Mouse (Mus musculus) liver, adult (tissue): ENCODE data around the gene Nampt.

Experiments used
- GATA4 ChIP-seq: IDR thresholded peaks from 2 replicates; pipeline ENCODE4 v1.6.1; 2014; ENCODE audit warnings: mild to moderate bottlenecking, low read length; ENCODE audit not compliant: insufficient replicate concordance

Gene Nampt

DNA sequence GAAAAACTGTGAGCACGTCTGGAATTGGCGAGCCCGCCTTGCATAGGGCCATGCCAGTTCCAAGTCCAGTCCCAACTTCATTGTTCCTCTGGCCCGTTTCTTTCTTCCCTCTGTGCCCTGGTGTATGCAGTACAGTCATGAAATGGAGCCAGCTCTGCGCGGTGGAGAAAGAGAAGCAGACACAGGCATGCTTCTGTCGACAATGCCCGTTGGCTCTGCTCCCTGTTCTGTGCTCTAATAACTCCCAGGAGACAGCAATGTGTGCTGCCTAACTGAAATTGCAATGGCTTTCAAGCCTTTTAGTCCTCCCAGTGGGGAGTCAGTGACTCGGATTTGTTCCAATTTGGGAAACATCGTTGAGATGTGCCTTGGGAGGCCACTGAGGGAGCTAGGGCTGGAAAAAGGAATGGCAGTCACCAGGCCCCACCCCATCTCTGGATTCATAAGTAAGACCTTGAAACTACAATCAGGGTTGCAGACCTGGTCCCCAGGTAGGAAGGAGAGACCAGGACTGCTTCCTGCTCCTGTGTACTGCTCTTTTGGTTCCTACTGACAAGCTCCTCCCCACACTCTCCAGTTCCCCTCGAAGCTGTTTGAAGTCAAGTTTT lies 58.7 kb downstream of the Nampt start:
- no peak for TF ChIP-seq GATA4

DNA sequence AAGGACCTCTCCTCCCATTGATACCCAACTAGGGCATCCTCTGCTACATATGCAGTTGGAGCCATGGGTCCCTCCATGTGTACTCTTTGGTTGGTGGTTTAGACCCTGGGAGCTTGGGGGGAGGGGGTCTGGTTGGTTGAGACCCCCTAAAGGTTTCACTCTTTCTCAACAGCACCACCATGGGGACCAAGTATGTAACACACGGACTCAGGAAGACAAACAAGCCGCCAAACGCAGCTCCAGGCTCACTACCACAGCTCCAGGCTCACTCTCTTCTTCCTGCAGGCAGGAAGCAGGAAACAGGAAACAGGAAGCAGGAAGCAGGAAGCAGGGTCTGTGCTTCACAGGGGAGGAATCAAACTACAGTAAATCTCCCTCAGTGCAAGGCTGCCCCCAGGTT lies 60.0 kb downstream of the Nampt start:
- no peak for TF ChIP-seq GATA4

- no peak for TF ChIP-seq GATA4
Measured at GRCm38 (mm10) chr12:32884356-32884755, 65.0 kb downstream of the Nampt start.

- no peak; the same call in 1 of the 2 replicates for TF ChIP-seq GATA4
Measured at GRCm38 (mm10) chr12:32885041-32885440, 65.7 kb downstream of the Nampt start.

DNA sequence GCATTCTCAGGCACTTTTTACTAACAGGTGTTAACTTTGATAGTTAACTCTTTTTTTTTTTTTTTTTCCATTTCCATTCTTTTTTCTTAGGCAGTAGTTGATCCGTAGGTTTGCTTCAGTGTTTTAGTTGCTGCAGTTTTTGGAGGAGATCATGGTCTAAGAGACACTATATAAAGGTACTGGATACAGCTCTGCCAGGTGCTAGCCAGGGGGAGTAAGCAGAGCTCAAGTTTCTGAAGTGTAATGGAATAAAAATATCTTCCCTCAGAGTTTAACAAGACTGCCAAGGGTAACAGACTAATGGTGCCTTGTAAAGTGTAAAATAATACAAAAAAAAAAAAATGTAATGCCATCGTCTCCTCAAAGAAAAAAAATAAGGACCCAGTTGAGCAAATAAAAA lies 67.0 kb downstream of the Nampt start:
- TF ChIP-seq GATA4: no peak

GRCm38 (mm10) chr12:32888226-32888625 lies 68.9 kb downstream of the Nampt start:
- TF ChIP-seq GATA4: no peak

- TF ChIP-seq GATA4: no peak
Measured at GRCm38 (mm10) chr12:32889846-32890245, 70.5 kb downstream of the Nampt start.

GRCm38 (mm10) chr12:32890455-32890854 lies 71.1 kb downstream of the Nampt start:
- no peak for TF ChIP-seq GATA4

DNA sequence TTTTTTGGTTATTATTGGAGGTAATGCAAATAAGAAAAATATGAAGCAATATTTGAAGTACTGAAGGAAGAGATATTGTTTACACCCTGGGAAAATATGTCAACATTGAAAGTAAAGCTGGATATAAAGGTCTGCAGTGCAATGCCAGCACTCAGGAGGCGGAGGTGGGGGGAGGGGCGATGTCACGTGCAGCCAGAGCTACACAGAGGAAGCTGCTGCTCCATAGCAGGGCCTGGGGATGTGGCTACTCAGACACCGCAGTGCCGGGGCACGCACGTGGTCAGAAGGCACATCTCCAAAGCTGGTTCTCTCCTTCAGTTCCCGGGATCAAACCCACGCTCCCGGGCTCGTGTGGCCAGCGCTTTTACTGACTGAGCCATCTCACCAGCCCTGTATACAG lies 73.9 kb downstream of the Nampt start:
- no peak for TF ChIP-seq GATA4

DNA sequence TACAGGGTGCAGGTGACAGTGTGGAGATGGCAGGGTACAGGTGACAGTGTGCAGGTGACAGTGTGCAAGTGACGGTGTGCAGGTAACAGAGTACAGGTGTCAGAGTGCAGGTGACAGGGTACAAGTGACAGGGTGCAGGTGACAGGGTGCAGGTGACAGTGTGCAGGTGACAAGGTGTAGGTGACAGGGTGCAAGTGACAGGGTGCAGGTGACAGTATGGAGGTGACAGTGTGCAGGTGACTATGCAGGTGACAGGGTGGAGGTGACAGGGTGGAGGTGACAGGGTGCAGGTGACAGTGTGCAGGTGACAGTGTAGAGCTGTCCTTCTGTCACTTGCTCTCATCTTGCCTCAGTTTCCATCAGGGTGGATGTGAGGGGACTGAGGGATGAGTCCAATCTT lies 76.5 kb downstream of the Nampt start:
- no peak for TF ChIP-seq GATA4

DNA sequence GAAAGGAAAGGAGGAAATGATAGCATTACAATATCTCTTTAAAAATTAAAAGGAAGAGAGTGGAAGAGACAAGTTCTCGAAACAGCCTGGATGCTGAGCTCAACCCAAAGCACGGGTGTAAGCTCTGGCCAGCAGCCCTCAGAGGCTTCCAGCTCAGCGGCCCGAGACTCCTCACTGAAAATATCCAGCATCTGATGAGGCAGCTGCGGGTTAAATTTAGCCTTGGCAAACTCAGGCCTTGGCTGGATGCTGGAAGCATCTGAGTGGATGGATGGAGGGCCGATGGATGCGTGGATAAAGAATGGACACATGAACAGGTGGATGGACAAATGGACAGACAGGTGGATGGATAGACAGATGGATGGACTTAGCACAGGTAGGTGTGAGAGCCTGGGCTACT lies 77.2 kb downstream of the Nampt start:
- no peak for TF ChIP-seq GATA4

DNA sequence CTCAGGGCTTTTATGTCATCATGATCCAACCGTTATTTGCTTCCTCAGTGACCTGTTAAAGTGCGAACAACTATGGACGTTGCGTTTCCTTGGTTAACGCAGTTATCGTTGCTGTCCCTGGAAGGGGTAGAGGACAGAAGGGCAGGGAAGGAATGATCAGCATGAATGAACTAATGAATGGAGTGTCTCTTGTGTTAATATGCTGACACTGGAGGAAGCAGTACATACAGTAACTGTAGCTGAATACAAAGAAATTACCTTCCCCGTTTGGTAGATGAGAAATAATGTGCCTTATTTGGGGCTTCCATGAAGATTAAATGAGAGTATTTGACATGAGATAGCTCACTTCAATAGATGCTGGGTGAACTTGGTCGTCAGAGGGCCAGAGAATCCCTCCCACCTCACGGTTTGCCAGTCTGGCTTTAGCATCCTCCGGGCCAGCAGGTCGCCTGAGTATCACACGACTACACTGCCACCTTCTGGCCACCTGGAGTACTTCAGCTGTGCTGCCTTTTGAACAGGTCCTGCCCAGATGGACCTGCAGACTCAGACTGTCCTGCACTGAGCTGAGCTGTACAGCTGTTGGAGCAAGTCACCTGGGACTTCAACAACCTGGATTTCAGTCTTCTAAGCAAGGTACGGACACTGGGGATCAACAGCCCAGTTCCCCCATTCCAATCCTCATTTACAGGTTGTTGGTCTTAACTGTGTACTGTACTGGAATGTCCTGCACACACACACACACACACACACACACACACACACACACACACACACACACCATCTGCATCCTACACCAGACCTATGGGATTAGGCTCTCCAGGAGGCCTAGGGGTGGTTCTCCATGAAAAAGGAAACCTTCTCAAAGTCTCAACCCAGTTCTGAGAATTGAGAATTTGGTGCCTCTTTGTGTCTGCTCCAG lies 78.1 kb downstream of the Nampt start:
- TF ChIP-seq GATA4: no peak

- no peak for TF ChIP-seq GATA4
Measured at GRCm38 (mm10) chr12:32901005-32901404, 81.7 kb downstream of the Nampt start.
